Mouse (Mus musculus): Measurements from ENCODE around the gene Pof1b.

The Pof1b gene

DNA sequence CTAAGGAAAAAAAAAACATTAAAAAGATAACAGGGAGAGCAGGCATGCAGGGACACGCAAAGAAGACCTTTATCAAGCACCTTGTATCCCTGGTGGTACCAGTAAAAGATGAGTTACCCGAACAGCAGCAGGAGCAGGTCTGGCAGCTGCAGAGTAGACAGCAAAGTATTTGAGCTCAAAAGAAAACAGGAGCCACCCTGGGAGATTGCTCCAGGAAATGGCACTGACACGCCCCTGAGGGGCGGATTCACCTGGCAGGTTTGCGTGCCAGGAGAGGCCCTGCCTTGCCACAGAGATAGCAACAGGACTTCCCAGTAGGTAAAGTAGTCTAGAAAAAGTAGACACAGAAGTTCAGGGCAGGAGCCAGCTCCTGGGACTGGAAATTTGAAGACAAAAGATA lies at the start of gene Pof1b:
Gene Pof1b (minus strand): TSS at position 144 of the 400 bp plus-strand sequence.
- in situ Hi-C loops (cut with MboI; ENCODE audit: unreplicated experiment in 2 of 2), result no loop called here

DNA sequence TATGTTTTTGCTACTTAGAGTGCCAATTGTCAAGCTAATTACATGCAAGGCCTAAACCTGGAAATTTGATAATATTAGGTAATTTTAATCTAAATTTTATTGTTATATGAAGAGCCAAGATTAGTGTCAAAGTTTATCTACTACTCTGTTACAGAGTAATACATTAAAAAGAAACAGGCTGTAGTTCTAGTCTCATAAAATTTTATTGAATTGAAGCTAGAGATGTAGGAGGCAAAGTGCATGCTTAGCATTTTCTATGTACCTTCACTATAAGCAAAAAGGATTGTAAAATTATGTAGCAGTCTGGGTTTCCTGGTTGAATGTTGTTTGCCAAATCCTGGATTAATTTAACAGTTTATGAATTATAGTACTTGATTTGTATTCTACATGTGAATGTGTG lies 18.1 kb upstream of the Pof1b start:
- in situ Hi-C loops (cut with MboI; ENCODE audit: unreplicated experiment in 2 of 2), result no loop called here

DNA sequence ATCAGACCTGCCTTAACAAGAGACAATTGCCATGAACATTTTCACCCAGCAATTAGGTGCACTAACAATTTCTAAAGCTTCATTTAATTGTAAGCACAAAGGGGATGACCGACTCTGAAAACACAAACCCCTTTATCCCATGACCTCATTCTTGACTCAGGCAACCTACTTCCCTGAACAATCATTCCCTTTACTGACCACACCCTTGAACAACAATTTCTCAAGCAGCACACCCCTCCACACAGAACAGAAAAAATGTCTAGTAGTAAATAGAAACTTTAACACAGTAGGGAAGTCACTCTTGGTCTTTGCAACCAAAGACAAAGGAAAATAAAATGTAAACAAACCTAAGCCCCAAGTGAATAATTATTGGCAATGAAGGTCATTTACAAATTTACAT lies 4.1 kb downstream of the Pof1b start:
- in situ Hi-C loops (cut with MboI; ENCODE audit: unreplicated experiment in 2 of 2), result no loop called here

GRCm38 (mm10) chrX:112680605-112681004 lies 17.8 kb downstream of the Pof1b start:
- in situ Hi-C loops (cut with MboI; ENCODE audit: unreplicated experiment in 2 of 2), result no loop called here

GRCm38 (mm10) chrX:112675525-112675924 lies 22.9 kb downstream of the Pof1b start:
- in situ Hi-C loops (cut with MboI; ENCODE audit: unreplicated experiment in 2 of 2), result no loop called here

DNA sequence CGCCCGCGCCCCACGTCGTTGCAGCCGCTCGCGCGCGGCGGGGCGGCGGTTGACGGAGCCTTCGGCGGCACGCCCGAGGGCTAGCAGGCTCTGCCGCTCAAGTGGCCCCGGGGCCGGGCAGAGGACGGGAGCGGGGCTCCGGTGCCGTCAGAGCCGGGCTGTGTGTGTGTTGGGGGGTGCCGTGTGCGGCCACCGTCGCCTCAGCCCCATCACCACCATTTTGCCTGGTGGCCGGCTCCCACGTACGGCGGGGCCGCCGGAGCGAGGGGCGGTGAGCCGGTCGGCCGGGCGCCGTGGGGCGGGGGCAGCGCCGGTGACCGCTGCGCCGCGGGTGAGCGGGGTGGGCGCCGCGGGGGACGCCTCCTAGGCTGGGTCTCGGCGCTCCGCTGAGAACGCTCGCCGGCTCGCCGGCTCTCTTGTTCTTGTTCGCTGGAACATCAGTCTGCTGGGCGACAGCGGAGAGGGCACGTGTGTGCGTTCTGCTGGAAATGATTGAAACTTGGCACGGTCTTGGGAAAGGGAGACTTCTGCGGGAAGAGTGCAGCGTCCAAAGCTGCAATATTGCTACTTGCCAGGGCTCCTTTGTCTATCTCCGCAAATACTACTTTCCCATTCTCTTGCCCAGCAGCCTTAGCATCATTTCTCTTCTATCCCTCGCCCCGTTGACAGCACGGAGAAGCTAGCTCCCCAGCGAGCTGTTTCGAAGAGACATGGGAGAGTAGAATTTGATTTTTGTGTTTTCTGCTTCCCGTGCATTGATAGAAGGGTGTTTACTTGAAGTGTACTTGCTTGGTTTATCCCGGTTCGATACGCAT lies 96.9 kb downstream of the Pof1b start:
- in situ Hi-C loops (cut with MboI; ENCODE audit: unreplicated experiment in 2 of 2), result no loop called here

GRCm38 (mm10) chrX:112600511-112601305 lies 97.7 kb downstream of the Pof1b start, which contains the start of gene Zfp711:
TSS of gene Zfp711 (plus strand) at chrX:112600526.
- in situ Hi-C loops (cut with MboI; ENCODE audit: unreplicated experiment in 2 of 2), result no loop called here
